Mouse (Mus musculus) 3134 (cell line): ENCODE data around the gene Deaf1.

Experiments used
- DNase-seq: peaks from one replicate; pipeline ENCODE4 v3.0.0-alpha.2; 2011; ENCODE audit warnings: low spot score; ENCODE audit not compliant: insufficient read length; ENCODE audit errors: extremely low read depth

The Deaf1 gene

GRCm38 (mm10) chr7:141299175-141299574 is 28.3 kb downstream of the Deaf1 start:
- DNase-seq: no peak

DNA sequence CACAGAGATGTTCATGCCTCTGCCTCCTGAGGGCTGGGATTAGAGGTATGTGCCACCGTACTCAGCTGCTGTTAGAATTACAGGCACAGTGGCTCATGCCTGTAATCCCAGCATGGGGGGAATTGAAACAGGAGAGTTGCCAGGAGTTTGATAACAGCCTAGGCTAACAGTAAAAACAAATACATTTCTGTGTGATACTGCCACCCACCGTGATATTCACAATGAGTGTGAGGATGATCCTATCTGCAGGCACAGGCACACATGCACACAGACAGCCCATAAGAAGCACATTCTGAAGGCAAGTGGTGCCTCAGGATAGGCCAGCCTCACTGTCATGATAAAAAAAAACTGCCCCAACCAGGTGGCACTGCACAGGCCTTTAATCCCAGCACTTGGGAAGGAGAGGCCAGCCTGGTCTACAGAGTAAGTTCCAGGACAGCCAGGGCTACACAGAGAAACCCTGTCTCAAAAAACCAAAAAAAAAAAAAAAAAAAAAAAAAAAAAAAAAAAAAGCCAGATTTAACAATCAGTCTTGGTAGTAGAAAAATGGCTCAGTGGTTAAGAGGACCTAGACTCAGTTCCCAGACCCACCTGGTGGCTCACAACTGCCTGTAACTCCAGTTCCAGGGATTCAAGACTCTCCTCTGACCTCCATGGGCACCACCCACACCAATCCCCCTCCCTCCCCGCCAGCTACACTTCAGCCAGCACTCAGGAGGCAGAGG is 29.4 kb downstream of the Deaf1 start:
- no peak for DNase-seq

- DNase-seq: no peak
Observed at GRCm38 (mm10) chr7:141294479-141294878, 33.0 kb downstream of the Deaf1 start.

DNA sequence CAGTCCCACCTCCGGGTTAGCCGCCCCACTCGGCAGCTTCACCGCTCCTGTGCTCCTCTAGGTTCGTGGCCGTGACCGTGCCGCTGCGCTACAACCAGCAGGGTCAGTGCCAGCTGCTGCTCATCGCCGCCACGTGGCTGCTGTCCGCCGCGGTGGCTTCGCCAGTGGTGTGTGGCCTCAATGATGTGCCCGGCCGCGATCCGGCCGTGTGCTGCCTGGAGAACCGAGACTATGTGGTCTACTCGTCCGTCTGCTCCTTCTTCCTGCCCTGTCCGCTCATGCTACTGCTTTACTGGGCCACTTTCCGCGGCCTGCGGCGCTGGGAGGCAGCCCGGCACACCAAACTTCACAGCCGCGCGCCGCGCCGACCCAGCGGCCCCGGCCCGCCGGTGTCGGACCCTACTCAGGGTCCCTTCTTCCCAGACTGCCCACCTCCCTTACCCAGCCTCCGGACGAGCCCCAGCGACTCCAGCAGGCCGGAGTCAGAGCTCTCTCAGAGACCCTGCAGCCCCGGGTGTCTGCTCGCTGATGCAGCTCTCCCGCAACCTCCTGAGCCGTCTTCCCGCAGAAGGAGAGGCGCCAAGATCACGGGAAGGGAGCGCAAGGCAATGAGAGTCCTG is 33.5 kb downstream of the Deaf1 start:
- DNase-seq: no peak

- DNase-seq: no peak
Observed at GRCm38 (mm10) chr7:141292583-141293388, 34.7 kb downstream of the Deaf1 start.

GRCm38 (mm10) chr7:141291921-141292582 is 35.4 kb downstream of the Deaf1 start, which contains the start of gene Drd4:
Gene Drd4, plus strand, starts transcription at chr7:141292006.
- DNase-seq: no peak

- DNase-seq: no peak
Observed at GRCm38 (mm10) chr7:141288042-141288441, 39.4 kb downstream of the Deaf1 start.

GRCm38 (mm10) chr7:141282756-141283155 is 44.7 kb downstream of the Deaf1 start:
- no peak for DNase-seq

DNA sequence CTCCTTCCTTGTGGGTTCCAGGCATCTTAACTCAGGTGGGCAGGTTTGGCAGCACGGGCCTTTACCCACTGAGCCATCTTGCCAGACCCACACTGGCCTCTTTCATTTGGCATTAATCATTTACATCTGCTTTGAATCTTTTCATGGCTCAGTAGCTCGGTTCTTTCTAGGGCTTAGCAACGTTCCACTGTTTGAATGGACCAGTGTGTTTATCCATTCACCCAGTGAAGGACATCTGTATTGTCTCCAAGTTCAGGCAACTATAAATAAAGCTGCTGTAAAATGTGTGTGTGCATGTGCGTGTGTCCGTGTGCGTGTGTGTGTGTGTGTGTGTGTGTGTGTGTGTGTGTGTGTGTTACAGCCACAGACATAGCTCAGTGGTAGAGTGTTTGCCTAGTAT is 46.0 kb downstream of the Deaf1 start:
- DNase-seq: no peak

DNA sequence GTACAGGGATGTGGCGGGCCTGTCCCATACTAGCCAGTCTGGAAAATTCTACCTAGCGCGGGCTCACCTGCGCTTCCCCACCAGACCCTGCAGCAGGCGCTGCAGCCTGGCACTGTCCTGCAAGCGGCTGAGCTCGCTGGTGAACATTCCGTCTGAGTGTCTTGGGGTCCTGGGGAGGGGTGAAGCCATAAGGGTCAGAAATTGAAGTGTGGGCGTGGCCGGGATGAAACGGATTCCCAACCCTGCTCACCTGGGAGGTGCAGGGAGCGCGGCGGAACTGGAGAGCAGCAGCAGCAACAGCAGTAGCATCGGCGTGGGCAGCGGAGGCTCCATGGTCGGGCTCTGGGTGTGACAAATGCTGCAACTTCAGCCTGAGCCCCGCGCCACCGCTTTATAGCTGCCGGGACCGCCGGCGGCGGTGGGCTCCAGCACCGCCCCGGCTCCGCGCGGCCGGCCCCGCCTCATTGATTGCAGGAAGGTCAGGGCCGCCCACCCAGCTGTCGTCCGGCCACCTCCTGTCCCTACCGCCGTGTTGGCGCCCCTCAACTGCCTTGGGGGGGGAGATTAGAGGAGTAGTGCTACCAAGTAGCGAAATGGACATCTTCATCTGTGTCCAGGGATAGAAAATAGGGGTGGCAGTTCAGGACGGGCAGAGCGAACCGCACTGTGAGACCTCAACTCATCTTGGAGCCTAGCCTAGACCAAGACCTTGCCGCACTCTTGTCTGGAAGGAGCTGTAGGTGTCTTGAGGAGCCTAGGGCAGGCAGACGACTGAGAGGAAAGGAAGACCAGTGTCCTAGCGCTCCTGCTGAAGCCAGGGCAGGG is 48.5 kb downstream of the Deaf1 start, which contains the start of gene Sct:
Gene Sct, minus strand, starts transcription at position 368 of the 825 bp plus-strand sequence.
- DNase-seq: no peak

DNA sequence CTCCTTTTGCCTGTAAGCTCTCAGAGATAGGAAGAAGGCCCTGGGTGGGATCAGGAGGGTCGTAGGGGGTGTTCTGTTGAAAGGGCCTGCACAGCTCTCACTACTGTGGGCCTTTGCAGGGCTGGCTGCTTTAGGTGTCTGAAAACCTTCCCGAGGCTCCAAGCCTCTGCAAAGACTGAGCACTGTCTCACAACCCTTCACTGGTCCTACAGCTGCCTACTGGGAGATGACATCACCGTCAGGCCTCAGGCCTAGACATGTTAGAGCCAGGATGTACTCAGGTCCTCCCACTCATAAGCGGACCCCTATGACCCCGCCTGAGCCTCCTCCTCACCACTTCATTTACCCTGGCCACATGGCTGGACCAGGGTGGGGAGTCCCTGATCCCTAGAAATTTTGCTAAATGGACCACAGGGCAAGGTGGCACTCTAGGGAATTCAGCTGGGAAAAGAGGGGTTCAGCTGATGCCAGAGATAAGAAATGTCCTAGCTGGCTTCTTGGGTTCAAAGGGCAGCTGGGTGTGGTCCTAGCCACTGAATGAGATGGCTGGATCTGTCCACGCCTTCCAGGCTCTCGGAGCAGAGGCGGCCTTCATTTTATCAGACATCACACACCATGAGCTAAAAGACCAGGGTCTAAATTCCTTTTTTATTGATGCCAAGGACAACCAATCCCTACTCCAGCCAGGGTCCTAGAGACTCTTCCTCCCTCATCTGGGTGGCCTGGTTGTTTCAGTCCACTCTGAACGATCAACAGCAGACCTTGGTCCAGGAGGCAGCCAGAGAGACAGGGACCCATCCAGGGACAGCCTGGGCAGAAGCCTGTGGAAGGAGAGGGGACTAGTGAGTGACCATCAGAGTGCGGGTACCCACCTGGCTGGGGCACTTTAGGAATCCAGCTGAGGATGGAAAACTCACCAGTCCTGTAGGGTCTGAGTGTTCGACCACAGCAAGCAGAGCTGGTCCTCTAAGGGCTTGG is 49.5 kb downstream of the Deaf1 start:
- DNase-seq: no peak

- DNase-seq: no peak
Observed at GRCm38 (mm10) chr7:141276546-141276945, 50.9 kb downstream of the Deaf1 start, which contains the start of gene Cdhr5. Gene Cdhr5, minus strand, starts transcription at chr7:141276786.

GRCm38 (mm10) chr7:141275356-141275755 is 52.1 kb downstream of the Deaf1 start:
- DNase-seq: no peak

DNA sequence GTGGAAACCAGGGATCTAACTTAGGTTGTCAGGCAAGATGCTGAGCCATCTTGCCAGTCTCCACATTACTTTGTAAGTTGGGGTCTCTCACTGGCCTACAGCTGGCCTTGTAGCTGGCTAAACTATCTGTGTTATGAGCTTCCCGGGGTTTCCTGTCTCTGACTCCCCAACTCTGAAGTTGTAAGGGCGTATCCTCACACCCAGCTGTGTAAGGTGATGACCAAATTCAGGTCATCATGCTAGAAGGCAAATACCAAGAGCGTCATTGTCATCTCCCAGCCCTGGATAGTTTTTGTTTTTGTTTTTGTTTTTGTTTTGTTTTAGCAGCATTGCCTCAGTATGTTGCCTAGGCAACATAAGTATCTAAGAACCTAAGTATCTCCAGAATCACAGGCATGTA is 56.9 kb downstream of the Deaf1 start:
- DNase-seq: no peak

DNA sequence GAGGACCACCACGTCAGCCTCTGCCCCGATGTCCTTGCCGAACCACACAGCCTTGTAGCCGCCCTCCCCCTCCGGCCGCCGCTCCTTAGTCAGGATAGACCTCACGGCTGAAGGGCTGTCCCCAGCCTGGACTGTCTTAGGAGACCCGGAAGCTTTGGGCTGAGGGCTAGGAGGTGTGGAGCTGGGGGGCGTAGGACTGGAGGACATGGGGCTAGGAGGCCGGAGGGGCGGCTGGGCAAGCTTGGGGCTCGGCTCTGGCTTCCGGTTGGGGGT is 58.3 kb downstream of the Deaf1 start:
- DNase-seq: no peak

GRCm38 (mm10) chr7:141268466-141269272 is 58.8 kb downstream of the Deaf1 start:
- no peak for DNase-seq

GRCm38 (mm10) chr7:141265739-141266561 is 61.5 kb downstream of the Deaf1 start, which contains the start of gene Irf7:
Gene Irf7, minus strand, starts transcription at chr7:141266481.
- DNase-seq: peak; percentile 67
